Mouse (Mus musculus) CH12.LX (cell line): Measurements from ENCODE around the gene Sufu.

ENCODE experiments used
- CHD2 ChIP-seq: IDR thresholded peaks from 2 replicates; pipeline ENCODE4 v1.6.1; 2011; ENCODE audit warnings: low read length, improper control_type of control experiment
- CTCF ChIP-seq, 2 experiments: IDR thresholded peaks in 1 of 2; conservative IDR thresholded peaks in 1 of 2; 2 replicates each; pipeline ENCODE4 v1.5.1; 2011 to 2012; ENCODE audit warnings: low read depth in 2 of 2, low read length in 2 of 2, improper control_type of control experiment in 1 of 2, inconsistent platforms in 1 of 2, mild to moderate bottlenecking in 1 of 2, moderate library complexity in 1 of 2
- ELF1 ChIP-seq: IDR thresholded peaks from 2 replicates; pipeline ENCODE4 v1.6.1; 2014; ENCODE audit warnings: low read depth, mild to moderate bottlenecking, inconsistent platforms, low read length, improper control_type of control experiment
- GABPA ChIP-seq: IDR thresholded peaks from 2 replicates; pipeline ENCODE4 v1.6.1; 2012; ENCODE audit warnings: low read depth, low read length, improper control_type of control experiment, inconsistent platforms; ENCODE audit not compliant: insufficient replicate concordance
- HCFC1 ChIP-seq: IDR thresholded peaks from 2 replicates; pipeline ENCODE4 v1.6.1; 2012; ENCODE audit warnings: low read depth, mild to moderate bottlenecking, inconsistent platforms, low read length, improper control_type of control experiment
- MAX ChIP-seq: IDR thresholded peaks from 2 replicates; pipeline ENCODE4 v1.6.1; 2011; ENCODE audit warnings: low read length, improper control_type of control experiment
- MEF2A ChIP-seq: IDR thresholded peaks from 2 replicates; pipeline ENCODE4 v1.6.1; 2014; ENCODE audit warnings: low read depth, mild to moderate bottlenecking, inconsistent platforms, low read length, improper control_type of control experiment, borderline replicate concordance
- POLR2A ChIP-seq: IDR thresholded peaks from 2 replicates; pipeline ENCODE4 v1.6.1; 2011; ENCODE audit warnings: low read depth, mild to moderate bottlenecking, improper control_type of control experiment, low read length
- SMC3 ChIP-seq: IDR thresholded peaks from 2 replicates; pipeline ENCODE4 v1.6.1; 2011; ENCODE audit warnings: low read depth, low read length, improper control_type of control experiment
- ZMIZ1 ChIP-seq: IDR thresholded peaks from 2 replicates; pipeline ENCODE4 v1.6.1; 2012; ENCODE audit warnings: low read depth, mild to moderate bottlenecking, inconsistent platforms, low read length, improper control_type of control experiment

- TF ChIP-seq CTCF (conservative IDR thresholded peaks at IDR 0.05 in 1 of 2, IDR thresholded peaks at IDR 0.05 in 1 of 2; ENCODE audit: low read depth in 2 of 2, low read length in 2 of 2), result peak in 1 of 2 experiments; percentile 67; a peak in 2 of 4 replicates
- TF ChIP-seq MAX, result peak; percentile 25; the same call in 1 of the 2 replicates
- TF ChIP-seq GABPA, result no peak
- TF ChIP-seq SMC3, result peak; percentile 56
- TF ChIP-seq CHD2, result 0 out of 2 replicates have a peak, but pooled peaks have one; percentile 12
- peak; percentile 75 for TF ChIP-seq ELF1
- no peak for TF ChIP-seq POLR2A
- no peak for TF ChIP-seq ZMIZ1
- no peak; the same call in 1 of the 2 replicates for TF ChIP-seq HCFC1
- TF ChIP-seq MEF2A, result peak; percentile 22; the same call in 1 of the 2 replicates
Measured at GRCm38 (mm10) chr19:46524601-46525321, 128.1 kb downstream of the Sufu start.
